Mouse (Mus musculus) CH12.LX (cell line): ENCODE measurements around the gene Pik3ip1. TPM values are rescaled to one million over a fixed set of nuclear protein-coding genes. Genes with fewer than 3 reads are reported as not detected.

ENCODE experiments used
- DNase-seq: peaks from one replicate; pipeline ENCODE4 v3.0.0-alpha.2; 2013; ENCODE audit errors: extremely low read depth
- H3K27ac ChIP-seq: 2 replicates; pipeline ENCODE4 v1.5.1; 2012; ENCODE audit warnings: low read depth, mild to moderate bottlenecking, control low read depth, moderate library complexity; ENCODE audit not compliant: insufficient read depth
- H3K27me3 ChIP-seq: replicated peaks from 2 replicates; pipeline ENCODE3; 2012; ENCODE audit warnings: inconsistent platforms
- H3K36me3 ChIP-seq, 2 experiments: replicated peaks in 1 of 2; 2 replicates each; pipeline versions ENCODE3 to v1.6.1; 2012; ENCODE audit warnings: inconsistent platforms in 1 of 2, low read length in 1 of 2, mild to moderate bottlenecking in 1 of 2, mixed read lengths in 1 of 2, moderate library complexity in 1 of 2; ENCODE audit not compliant: control insufficient read depth in 1 of 2, insufficient read depth in 1 of 2
- H3K4me1 ChIP-seq, 2 experiments: 2 replicates each; pipeline ENCODE4 v1.6.1; 2012; ENCODE audit warnings: inconsistent platforms in 1 of 2, moderate library complexity in 1 of 2; ENCODE audit not compliant: insufficient read depth in 2 of 2, control insufficient read depth in 1 of 2
- H3K4me2 ChIP-seq: 2 replicates; pipeline ENCODE4 v1.6.1; 2012; ENCODE audit warnings: low read depth, mild to moderate bottlenecking, control low read depth; ENCODE audit not compliant: poor library complexity, insufficient read depth, severe bottlenecking
- H3K4me3 ChIP-seq, 3 experiments: fragments of 150-350 bp in 1 of 3; sonication (generic) in 1 of 3; replicated peaks in 1 of 3; 2 replicates each; pipeline versions ENCODE3 to v1.5.1; 2011 to 2012; ENCODE audit warnings: low read depth in 2 of 3, low read length in 2 of 3, mild to moderate bottlenecking in 2 of 3, moderate library complexity in 2 of 3, control low read depth in 1 of 3, improper control_type of control experiment in 1 of 3, inconsistent platforms in 1 of 3, mixed read lengths in 1 of 3; ENCODE audit not compliant: poor library complexity in 1 of 3
- H3K79me2 ChIP-seq: replicated peaks from 2 replicates; pipeline ENCODE4 v1.6.1; 2012; ENCODE audit warnings: mild to moderate bottlenecking, moderate library complexity; ENCODE audit not compliant: control insufficient read depth, poor library complexity, insufficient read depth, severe bottlenecking; ENCODE audit errors: extremely low read depth
- H3K9ac ChIP-seq: 2 replicates; pipeline ENCODE4 v1.6.1; 2012; ENCODE audit warnings: low read depth, mild to moderate bottlenecking, control low read depth, moderate library complexity; ENCODE audit not compliant: insufficient read depth
- H3K9me3 ChIP-seq: replicated peaks from 2 replicates; pipeline ENCODE3; 2012; ENCODE audit warnings: low read length, inconsistent platforms, mixed read lengths
- BHLHE40 ChIP-seq: IDR thresholded peaks from 2 replicates; pipeline ENCODE4 v1.6.1; 2011; ENCODE audit warnings: mild to moderate bottlenecking, low read depth, low read length, improper control_type of control experiment
- CTCF ChIP-seq, 2 experiments: IDR thresholded peaks in 1 of 2; conservative IDR thresholded peaks in 1 of 2; 2 replicates each; pipeline ENCODE4 v1.5.1; 2011 to 2012; ENCODE audit warnings: low read depth in 2 of 2, low read length in 2 of 2, improper control_type of control experiment in 1 of 2, inconsistent platforms in 1 of 2, mild to moderate bottlenecking in 1 of 2, moderate library complexity in 1 of 2
- E2F4 ChIP-seq: IDR thresholded peaks from 2 replicates; pipeline ENCODE4 v1.6.1; 2011; ENCODE audit warnings: low read depth, low read length, improper control_type of control experiment; ENCODE audit not compliant: insufficient replicate concordance
- ELF1 ChIP-seq: IDR thresholded peaks from 2 replicates; pipeline ENCODE4 v1.6.1; 2014; ENCODE audit warnings: low read depth, mild to moderate bottlenecking, inconsistent platforms, low read length, improper control_type of control experiment
- EP300 ChIP-seq: IDR thresholded peaks from 2 replicates; pipeline ENCODE4 v1.6.1; 2011; ENCODE audit warnings: low read length, improper control_type of control experiment
- HCFC1 ChIP-seq: IDR thresholded peaks from 2 replicates; pipeline ENCODE4 v1.6.1; 2012; ENCODE audit warnings: low read depth, mild to moderate bottlenecking, inconsistent platforms, low read length, improper control_type of control experiment
- KAT2A ChIP-seq: IDR thresholded peaks from 2 replicates; pipeline ENCODE4 v1.6.1; 2012; ENCODE audit warnings: low read length, improper control_type of control experiment, inconsistent platforms; ENCODE audit not compliant: insufficient replicate concordance
- MAFK ChIP-seq: IDR thresholded peaks from 2 replicates; pipeline ENCODE4 v1.6.1; 2011; ENCODE audit warnings: low read length, improper control_type of control experiment; ENCODE audit not compliant: insufficient replicate concordance
- MEF2A ChIP-seq: IDR thresholded peaks from 2 replicates; pipeline ENCODE4 v1.6.1; 2014; ENCODE audit warnings: low read depth, mild to moderate bottlenecking, inconsistent platforms, low read length, improper control_type of control experiment, borderline replicate concordance
- NELFE ChIP-seq: IDR thresholded peaks from 2 replicates; pipeline ENCODE4 v1.6.1; 2011; ENCODE audit warnings: low read depth, low read length, improper control_type of control experiment
- NRF1 ChIP-seq: IDR thresholded peaks from 2 replicates; pipeline ENCODE4 v1.6.1; 2014; ENCODE audit warnings: low read depth, mild to moderate bottlenecking, inconsistent platforms, low read length, improper control_type of control experiment, moderate library complexity
- POLR2A ChIP-seq: IDR thresholded peaks from 2 replicates; pipeline ENCODE4 v1.6.1; 2011; ENCODE audit warnings: low read depth, mild to moderate bottlenecking, improper control_type of control experiment, low read length
- POLR2AphosphoS2 ChIP-seq: IDR thresholded peaks from 2 replicates; pipeline ENCODE4 v1.6.1; 2011; ENCODE audit warnings: low read depth, low read length, improper control_type of control experiment
- RAD21 ChIP-seq: IDR thresholded peaks from 2 replicates; pipeline ENCODE4 v1.6.1; 2011; ENCODE audit warnings: low read depth, mild to moderate bottlenecking, low read length, improper control_type of control experiment, moderate library complexity
- RCOR1 ChIP-seq: conservative IDR thresholded peaks from 2 replicates; pipeline ENCODE4 v1.6.1; 2012; ENCODE audit warnings: low read depth, mild to moderate bottlenecking, inconsistent platforms, low read length, improper control_type of control experiment
- SIN3A ChIP-seq: IDR thresholded peaks from 2 replicates; pipeline ENCODE4 v1.6.1; 2012; ENCODE audit warnings: low read length, improper control_type of control experiment, inconsistent platforms
- SMC3 ChIP-seq: IDR thresholded peaks from 2 replicates; pipeline ENCODE4 v1.6.1; 2011; ENCODE audit warnings: low read depth, low read length, improper control_type of control experiment
- USF2 ChIP-seq: conservative IDR thresholded peaks from 2 replicates; pipeline ENCODE4 v1.6.1; 2011; ENCODE audit warnings: low read depth, low read length, improper control_type of control experiment
- ZKSCAN1 ChIP-seq: IDR thresholded peaks from 2 replicates; pipeline ENCODE4 v1.6.1; 2012; ENCODE audit warnings: low read depth, inconsistent platforms, low read length, improper control_type of control experiment, borderline replicate concordance
- ZMIZ1 ChIP-seq: IDR thresholded peaks from 2 replicates; pipeline ENCODE4 v1.6.1; 2012; ENCODE audit warnings: low read depth, mild to moderate bottlenecking, inconsistent platforms, low read length, improper control_type of control experiment
- dilution Hi-C: fragments of 300-500 bp; cut with MboI; formaldehyde crosslinking; loops from 2 replicates; pipeline ENCODE4 v1.14.3; 2020; ENCODE audit warnings: low sequenced_read_pairs; ENCODE audit not compliant: extremely low pct_unique_long_range_greater_than_20kb, extremely low pct_ligation_motif_present
- in situ Hi-C: fragments of 300-500 bp; cut with MboI; formaldehyde crosslinking; loops from 3 replicates; pipeline ENCODE4 v1.14.3; 2019; ENCODE audit warnings: low sequenced_read_pairs, low pct_ligation_motif_present, low pct_unique_long_range_greater_than_20kb, mixed read lengths
- polyA plus RNA-seq: library from polyadenylated mRNA; unstranded; fragments of >175 nt; gene quantifications from 2 replicates; pipeline ENCODE4 v1.2.1, GENCODE M21; 2012; ENCODE audit warnings: low read depth; ENCODE audit not compliant: insufficient read length
- total RNA-seq, 2 experiments: library from RNA; depleted of rRNA; stranded (reverse); fragments of 300-350 nt in 1 of 2; fragments of >200 nt in 1 of 2; gene quantifications; 2 replicates each; pipeline ENCODE4 v1.2.3; 2012 to 2014

The Pik3ip1 gene
- total and polyA plus RNA-seq, 3 experiments: 0.39 to 2.6 (median 1.3) TPM

- no peaks in the 10 kb centered on the region for H3K79me2 ChIP-seq
- H3K4me2 ChIP-seq: no peak overlapping the region
- H3K9ac ChIP-seq: no peak overlapping the region
- in situ Hi-C loops (no loop called here), dilution Hi-C loops (no loop called here)
- H3K4me1 ChIP-seq: peaks cover 0 to 28% of the 10 kb centered on the region in 2 experiments; a peak in 2 of 4 replicates
- H3K9me3 ChIP-seq: peaks cover 3% of the 10 kb centered on the region
- H3K27ac ChIP-seq: no peak overlapping the region
- H3K36me3 ChIP-seq: peaks cover 61 to 94% of the 10 kb centered on the region in 2 experiments
- no peaks in the 10 kb centered on the region for H3K27me3 ChIP-seq
- TF ChIP-seq CTCF (conservative IDR thresholded peaks at IDR 0.05 in 1 of 2, IDR thresholded peaks at IDR 0.05 in 1 of 2; ENCODE audit: low read depth in 2 of 2, low read length in 2 of 2): peak; percentile 83 to 93
- no peak for TF ChIP-seq USF2
- TF ChIP-seq SMC3: peak; percentile 88
- peak; percentile 84 for TF ChIP-seq RAD21
- H3K4me3 ChIP-seq: no peak overlapping the region
- DNase-seq: peak; percentile 89
These were observed 17.1 kb downstream of the Pik3ip1 start for GRCm38 (mm10) chr11:3347091-3347834.

- Histone ChIP-seq H3K9ac (no peak overlapping the region), H3K4me2 (no peak overlapping the region), H3K27me3 (no peaks in the 10 kb centered on the region), H3K27ac (no peak overlapping the region), H3K79me2 (no peaks in the 10 kb centered on the region), H3K4me3 (no peak overlapping the region), H3K9me3 (peaks cover 3% of the 10 kb centered on the region), H3K36me3 (peaks cover 67 to 94% of the 10 kb centered on the region in 2 experiments), H3K4me1 (peaks cover 0 to 33% of the 10 kb centered on the region in 2 experiments; a peak in 2 of 4 replicates)
- TF ChIP-seq KAT2A (no peak), RCOR1 (no peak), RAD21 (no peak), MEF2A (no peak), MAFK (no peak), ZKSCAN1 (no peak), HCFC1 (no peak), NRF1 (no peak), EP300 (no peak), SMC3 (no peak), SIN3A (no peak), POLR2A (no peak), BHLHE40 (no peak), ELF1 (no peak), ZMIZ1 (no peak), E2F4 (no peak), NELFE (no peak), POLR2AphosphoS2 (no peak)
- dilution Hi-C loops (no loop called here), in situ Hi-C loops (no loop called here)
- no peak for DNase-seq
These were observed 17.6 kb downstream of the Pik3ip1 start for GRCm38 (mm10) chr11:3347835-3348195.
